Mouse (Mus musculus) layer of hippocampus, postnatal 25 days (tissue): ENCODE measurements around the gene Ncaph2. TPM values are rescaled to one million over a fixed set of nuclear protein-coding genes. Genes with fewer than 3 reads are reported as not detected.

ENCODE experiments used
- DNase-seq, 2 experiments: peaks; one replicate each; pipeline ENCODE4 v3.0.0; 2022; ENCODE audit warnings: mixed read lengths in 2 of 2, low spot score in 1 of 2; ENCODE audit errors: extremely low spot score in 1 of 2
- total RNA-seq, 2 experiments: library from RNA; stranded (reverse); gene quantifications; 2 replicates each; pipeline ENCODE4 v1.2.3; 2021

Gene Ncaph2
- total RNA-seq = 10 to 100 TPM; 84.1 to 95.0 TPM

- peak; percentile 93 to 94 for DNase-seq
Measured at GRCm38 (mm10) chr15:89355241-89356187, at the start of gene Ncaph2, which contains the start of gene Lmf2. TSS of gene Ncaph2 (plus strand) at chr15:89355719. TSS of gene Lmf2 (minus strand) at chr15:89355659.

DNA sequence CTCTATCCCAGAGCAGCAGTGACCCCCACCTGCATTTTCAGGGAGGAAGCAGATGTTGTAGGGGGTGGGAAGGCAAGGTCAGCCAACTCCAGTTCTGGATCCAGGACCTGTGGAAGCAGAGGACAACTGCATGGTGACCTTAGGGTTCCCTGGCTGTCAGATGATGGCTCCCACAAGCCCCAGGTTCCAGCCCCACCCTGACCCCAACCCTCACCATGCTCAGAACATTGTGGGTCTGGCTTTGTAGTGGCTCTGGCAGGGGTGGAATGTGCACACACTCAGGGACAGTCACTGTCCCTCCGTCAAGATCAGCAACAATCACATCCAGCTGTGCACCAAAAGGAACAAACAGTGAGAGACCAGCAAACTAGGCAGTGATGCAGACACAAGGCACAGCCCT, 49.6 kb upstream of the Ncaph2 start:
- no peak for DNase-seq

DNA sequence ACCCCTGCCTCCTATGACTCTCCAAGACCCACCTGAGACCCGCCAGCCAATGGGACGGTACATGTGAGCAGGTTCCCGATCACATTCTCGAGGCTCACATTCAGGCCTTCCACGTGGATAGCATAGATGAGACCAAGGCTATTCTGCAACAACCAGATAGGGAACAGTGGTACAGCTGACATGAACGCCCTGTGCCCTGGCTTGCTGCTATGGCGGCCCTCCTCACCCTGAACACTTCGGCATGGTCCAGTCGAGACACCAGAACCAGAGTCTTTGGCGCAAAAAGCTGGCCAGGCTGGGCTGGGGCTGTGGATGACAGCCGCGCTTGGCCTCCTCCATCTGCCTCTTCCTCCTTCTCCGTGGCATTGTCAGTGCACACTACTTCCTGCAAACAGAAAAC, 48.1 kb upstream of the Ncaph2 start:
- DNase-seq = no peak

DNA sequence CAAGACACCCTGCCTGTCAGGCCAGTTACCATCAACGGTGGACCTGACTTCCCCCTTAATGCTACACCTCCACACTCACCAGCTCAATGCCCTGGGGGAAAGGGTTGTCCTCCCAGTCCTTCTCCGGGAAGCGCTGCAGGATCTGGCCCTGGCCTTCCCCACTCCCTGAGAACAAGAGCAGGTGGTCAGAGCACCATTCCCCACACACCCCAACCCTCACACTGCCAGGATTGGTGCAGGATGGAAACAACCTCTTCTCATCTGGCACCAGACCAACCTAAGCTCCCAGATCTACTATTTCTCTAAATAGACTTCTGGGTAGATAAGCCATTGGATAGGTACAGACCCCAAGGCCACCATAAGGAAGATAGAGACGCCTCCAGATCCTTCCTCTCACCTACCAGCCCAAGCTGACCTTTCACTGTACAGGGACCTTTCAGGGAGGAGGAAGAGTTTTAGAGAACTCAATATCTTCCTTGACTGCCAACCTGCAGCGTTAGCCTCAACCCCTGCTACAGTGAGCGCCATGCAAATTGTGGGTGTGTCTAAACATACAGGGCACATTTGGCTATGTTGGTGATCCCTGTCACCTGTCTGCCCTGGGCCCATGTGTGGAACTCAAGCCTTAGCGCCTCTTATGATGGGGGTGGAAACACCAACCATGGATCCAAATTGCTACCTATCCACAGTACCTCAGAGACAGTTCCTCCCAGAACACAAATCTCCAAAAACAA, 46.9 kb upstream of the Ncaph2 start:
- peak in 1 of 2 experiments; percentile 7 for DNase-seq

GRCm38 (mm10) chr15:89309962-89310498, 45.5 kb upstream of the Ncaph2 start:
- peak; percentile 50 to 51 for DNase-seq

- DNase-seq = peak in 1 of 2 experiments; percentile 12
Measured at GRCm38 (mm10) chr15:89313359-89313758, 42.2 kb upstream of the Ncaph2 start.

DNA sequence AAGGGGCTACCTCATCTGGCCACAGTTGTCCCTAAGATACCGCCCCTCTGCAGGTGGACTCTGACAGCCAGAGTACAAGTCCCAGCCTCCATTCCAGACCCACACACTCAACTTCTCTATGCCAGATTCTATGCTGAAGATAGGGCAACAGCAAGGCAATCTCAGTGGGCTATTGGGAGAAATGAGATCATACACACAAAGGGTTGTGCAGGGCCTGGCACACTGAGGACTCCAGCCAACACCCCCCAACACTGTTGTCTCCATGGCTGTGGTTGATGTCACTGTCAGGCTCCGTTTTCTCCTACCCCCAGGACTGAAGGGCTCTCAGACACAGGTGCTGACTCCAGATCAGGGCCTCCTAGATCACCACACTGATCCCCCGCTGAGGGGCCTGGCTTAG, 41.4 kb upstream of the Ncaph2 start:
- peak in 1 of 2 experiments; percentile 11 for DNase-seq

GRCm38 (mm10) chr15:89314511-89315189, 40.9 kb upstream of the Ncaph2 start:
- peak in 1 of 2 experiments; percentile 20 for DNase-seq

DNA sequence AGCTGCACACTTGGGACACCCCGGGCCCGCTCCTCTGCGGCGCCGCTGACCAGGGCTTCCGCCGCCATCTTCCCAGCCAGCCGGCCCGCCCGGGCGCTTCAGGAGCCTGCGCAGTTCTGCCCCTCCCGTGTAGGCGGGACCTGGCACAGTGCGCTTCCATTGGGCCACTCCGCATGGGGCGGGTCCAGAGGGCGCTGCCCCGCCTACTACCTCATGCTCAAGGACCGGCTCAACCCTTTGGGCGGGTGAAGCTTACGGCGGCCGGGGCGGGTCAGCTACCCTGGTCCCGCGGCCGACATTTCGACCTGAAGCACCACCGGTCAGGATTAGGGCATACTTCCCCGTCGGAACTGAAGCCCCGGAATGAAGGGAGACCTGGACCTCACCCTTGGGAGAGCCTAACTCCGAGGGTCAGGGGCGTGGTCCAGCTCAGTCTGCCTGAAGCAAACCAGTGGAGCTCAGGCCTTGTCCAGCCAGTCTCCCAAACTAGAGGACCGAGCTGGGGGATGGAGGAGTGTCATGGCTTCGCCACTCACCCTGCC, 40.3 kb upstream of the Ncaph2 start, which contains the start of gene Sbf1:
Sbf1 (minus strand) TSS at position 122 of the 542 bp plus-strand sequence.
- peak; percentile 87 to 90 for DNase-seq

GRCm38 (mm10) chr15:89316146-89316545, 39.4 kb upstream of the Ncaph2 start:
- no peak for DNase-seq

DNA sequence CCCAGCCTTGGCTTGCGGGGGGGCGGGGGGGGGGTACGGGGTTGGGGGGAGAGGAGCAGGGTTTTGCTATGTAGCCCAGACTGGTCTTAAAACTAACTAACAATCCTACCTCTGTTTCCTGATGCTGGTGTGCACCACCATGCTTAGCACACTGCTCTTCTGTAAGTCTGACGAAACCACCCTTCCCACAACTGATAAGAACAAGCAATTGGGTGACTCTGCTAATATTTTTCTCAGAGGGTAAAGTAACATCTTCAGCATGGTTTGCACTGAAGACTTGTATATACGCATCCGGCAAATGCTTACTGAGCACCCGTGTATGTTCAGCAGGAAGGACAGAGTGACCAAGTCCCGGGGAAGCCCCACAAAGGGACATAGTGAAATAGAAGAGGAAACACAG, 34.3 kb upstream of the Ncaph2 start:
- DNase-seq = no peak

- no peak for DNase-seq
Measured at GRCm38 (mm10) chr15:89322670-89323522, 32.6 kb upstream of the Ncaph2 start, which contains the start of gene Adm2. TSS of gene Adm2 (plus strand) at chr15:89322720.

DNA sequence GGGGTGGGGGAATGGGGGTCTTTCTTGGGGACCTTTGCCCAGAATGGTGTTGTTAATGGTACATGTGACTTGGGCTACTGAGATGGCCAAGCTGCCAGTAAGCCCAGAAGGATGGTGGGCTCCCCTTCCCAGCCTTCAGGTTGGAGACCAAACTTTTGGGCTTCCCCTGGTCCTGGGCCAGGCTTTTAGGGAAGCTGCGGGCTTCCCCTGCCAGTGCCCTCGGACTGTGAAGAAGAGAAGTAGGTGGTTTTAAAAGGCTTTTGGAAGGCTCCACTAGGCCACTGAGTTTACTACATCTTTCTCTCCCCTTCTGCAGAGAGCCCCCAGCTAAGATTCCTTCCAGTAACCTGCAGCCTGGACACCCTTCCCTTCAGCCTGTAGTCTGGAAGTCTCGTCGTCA, 31.9 kb upstream of the Ncaph2 start:
- DNase-seq = no peak

DNA sequence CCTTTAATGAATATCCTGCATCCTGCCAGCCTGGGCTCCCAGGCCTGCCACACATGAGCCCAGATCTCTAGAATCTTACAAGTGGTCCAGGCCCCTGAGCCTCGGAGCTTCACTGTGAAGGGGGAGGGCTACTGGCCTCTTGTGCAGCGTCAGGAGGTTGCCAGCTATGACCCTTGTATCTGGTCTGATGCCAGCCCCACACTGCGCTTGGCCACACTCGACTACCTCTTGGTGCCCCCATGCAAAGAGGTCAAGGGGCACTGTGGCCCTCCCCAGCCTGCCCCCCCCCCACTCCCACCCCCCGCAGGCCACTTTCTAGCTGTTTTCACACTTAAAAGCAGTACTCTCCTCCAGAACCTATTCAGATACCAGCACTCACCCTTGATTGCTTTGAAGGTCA, 29.1 kb upstream of the Ncaph2 start:
- no peak for DNase-seq

- no peak for DNase-seq
Measured at GRCm38 (mm10) chr15:89334271-89334670, 21.2 kb upstream of the Ncaph2 start, which contains the start of gene Miox. TSS of gene Miox (plus strand) at chr15:89334398.

- DNase-seq = no peak
Measured at GRCm38 (mm10) chr15:89334774-89335537, 20.6 kb upstream of the Ncaph2 start.

DNA sequence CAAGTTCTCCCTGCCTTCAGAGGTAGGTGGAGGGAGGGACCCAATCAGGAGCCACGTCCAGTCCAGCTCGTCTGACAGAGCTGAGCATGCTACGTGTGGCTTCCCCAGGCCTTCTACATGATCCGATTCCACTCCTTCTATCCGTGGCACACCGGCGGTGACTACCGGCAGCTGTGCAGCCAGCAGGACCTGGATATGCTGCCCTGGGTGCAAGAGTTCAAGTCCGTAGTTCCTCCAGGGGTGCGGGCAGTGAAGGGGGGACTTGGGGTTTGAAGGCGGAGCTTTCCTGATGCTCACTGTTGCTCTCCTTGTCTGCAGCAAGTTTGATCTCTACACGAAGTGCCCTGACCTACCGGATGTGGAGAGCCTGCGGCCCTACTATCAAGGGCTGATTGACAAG, 19.1 kb upstream of the Ncaph2 start:
- DNase-seq = no peak

DNA sequence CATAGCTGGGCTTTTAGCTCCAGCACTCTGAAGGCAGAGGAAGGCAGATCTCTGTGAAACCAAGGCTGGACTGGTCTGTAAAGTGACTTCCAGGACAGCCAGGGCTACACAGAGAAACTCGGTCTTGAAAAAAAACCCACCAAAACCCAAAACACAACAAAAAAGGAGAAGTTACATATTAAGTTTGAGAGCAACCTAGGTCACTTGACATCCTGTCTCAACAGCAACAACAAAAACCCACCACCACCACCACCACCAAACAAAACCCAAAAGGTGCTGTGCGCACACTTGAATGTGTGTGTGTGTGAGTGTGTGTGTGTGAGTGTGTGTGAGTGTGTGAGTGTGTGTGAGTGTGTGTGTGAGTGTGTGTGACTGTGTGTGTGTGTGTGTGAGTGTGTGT, 15.8 kb upstream of the Ncaph2 start:
- no peak for DNase-seq
